Mouse (Mus musculus) B cell, adult 2 months (primary cell): Measurements from ENCODE around the gene Kcnj10.

ENCODE experiments used
- DNase-seq, 2 experiments: peaks; one replicate each; pipeline ENCODE4 v3.0.0; 2022

The Kcnj10 gene

DNA sequence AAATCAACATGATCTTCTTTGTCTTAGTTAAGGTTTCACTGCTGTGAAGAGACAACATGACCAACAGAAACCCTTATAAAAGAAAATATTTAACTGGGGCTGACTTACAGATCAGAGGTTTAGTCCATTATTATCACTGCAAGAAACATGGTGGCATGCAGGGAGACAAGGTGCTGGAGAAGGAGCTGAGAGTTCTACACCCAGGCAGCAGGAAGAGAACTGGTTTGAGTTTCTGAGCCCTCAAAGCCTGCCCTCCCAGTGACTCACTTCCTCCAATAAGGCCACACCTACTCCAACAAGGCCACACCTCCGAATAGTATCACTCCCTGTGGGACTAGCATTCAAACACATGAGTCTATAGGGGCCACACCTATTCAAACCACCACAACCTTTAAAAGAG is 49.8 kb downstream of the Kcnj10 start:
- peak; percentile 63 to 66 for DNase-seq

DNA sequence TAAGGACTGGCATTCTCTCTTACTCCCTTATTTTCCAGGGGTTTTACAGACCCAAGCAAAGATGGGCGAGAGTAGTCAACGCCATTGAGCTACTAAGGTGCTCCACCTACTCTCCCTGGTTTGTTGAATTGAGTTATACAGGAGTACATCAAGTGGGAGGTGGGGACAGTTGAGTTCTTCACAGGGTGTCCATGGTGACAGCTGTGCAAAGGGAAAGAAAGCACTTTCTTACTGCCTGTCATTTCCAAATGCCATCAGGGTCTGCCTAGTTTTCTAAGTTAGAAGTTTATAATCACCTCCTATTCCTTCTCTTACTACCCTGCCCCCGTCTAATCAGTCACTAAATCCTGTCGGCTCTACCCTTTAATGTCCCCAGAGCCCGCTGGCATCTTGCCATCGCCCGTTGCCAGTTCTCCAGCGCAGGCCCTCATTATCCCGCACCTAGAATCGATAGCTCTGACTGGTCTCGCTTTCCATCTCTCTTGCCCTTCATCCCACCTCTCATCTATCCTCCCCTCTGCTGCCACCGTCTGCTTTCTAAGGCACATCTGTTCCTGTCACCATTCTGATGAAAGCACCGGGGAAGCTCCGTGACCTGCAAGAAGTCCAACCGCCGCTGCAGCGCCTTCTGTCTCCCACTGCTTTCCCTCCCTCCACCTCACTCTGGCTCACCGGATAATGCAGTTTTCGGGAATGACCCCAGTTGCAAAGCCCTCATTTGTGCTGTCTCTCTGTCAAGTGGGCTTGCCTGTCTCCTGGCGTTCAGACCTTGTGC is 51.0 kb downstream of the Kcnj10 start:
- DNase-seq = no peak

DNA sequence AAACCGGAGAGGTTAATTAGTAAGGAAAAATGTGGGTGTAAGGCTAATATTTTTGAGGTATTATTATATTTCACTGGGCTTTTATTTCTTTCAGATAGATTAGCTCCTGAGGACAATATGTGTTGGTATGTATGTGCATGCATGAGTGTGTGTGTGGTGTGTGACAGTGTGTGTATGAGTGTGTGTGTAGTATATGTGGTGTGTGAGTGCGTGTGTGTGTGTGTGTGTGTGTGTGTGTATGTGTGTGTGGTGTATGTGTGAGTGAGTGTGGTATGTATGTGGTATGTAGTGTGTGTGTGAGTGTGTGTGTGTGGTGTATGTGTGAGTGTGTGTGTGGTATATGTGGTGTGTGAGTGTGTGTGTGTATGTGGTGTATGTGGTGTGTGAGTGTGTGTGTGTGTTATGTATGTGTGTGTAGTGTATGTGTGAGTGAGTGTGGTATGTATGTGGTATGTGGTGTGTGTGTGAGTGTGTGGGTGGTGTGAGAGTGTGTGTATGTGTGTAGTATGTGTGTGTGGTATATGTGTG is 51.7 kb downstream of the Kcnj10 start:
- DNase-seq = no peak

DNA sequence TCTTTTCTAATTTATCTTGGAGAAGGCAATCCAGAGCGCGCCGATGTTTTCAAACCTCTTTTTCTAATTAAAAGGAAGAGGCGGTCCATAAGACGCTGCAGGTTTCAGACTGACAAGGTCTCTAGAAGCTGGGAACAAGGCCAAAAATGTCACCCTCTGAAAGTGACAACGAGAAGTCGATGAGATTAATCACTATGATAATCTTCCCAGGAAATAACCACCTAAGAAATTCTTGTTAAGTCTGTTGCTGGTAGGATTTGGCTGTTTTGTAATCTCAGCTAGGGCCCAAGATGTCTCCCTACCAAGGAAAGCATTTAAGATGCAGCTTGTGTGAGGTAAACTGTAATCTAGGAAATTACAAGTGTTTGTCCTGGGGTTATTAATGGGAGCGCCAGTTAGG is 52.7 kb downstream of the Kcnj10 start:
- DNase-seq = no peak

DNA sequence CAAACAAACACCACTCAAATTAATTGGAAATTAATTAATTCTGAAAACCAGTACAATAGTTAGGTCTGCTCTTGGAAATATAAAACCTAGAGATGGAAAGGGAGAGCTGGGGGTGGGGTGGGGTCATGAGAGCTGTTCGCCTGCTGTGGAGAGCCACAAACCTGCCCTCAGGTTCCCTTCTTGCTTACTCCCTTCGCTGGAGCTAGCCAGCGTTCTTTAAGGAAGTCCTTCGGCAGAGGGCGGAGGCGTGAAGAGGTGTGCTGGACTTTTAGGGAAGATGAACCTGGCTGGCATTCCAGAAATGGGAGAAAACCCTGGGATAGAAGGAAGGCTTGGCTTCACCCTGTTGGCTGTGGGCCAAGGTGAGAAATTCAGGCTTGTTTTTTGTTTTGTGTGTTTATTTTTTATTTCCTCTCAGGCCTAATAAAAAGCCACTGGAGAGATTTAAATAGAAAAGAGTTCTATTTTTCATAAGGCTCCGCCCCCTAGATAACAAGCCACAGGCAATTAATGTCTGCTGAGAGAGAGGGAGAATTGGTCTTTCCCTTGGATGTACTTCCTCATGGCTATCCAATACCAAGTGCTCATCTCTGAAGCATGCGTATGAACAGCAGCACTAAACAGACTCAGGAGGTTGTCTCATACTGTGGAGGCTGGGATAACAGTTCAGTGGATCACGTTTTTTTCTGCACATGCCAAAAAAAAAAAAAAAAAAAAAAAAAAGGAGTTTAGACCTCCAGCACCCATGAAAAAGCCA is 56.2 kb downstream of the Kcnj10 start:
- DNase-seq = no peak

DNA sequence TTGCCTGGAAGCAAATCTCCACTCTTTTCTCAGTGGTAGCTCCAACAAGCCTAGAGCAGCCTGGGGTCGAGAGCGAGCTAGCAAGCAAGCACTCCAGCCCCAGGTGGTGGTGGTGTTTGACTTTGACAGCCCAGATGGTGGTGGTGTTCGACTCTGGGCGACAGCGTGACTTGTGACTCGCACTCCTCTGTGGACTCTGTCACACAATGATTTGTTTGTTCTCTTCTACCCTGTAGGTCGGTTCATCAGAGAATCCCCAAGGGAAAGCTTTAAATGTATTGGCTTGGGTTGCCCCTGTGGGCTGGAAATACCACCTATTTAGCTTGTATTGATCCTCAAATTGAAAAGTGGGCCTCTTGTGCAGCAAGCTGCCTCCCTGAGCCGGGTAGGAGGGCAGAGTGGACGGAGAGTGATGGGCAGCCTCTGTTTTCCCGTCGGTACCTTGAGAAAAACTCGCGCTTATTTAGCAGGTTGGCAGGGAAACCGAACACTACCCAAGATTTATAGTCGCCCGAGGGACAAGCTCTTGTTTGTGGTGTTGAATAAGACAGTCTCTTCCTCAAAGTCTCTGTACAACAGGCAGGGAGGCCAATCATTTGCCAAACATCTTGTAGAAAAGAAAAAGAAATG is 65.2 kb downstream of the Kcnj10 start:
- DNase-seq = no peak

DNA sequence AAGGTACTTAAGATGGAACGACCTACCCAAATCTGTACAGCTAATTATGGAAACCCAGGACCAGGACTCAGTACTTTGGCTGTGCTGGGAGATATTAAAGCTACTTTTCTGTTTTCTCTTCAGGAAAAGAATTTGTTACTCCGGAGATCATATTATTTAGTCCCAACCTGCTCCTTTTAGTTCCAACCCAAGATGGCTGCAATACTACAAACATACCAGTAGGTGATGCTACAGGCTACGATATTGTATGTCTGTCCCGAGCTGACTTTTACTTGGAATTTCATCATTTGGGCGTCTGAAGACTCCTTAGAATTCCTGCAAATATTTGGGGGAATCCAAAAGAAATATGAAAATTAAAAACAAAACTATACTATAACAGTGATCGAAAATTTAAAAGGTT is 68.0 kb downstream of the Kcnj10 start:
- DNase-seq = peak; percentile 15 to 35

DNA sequence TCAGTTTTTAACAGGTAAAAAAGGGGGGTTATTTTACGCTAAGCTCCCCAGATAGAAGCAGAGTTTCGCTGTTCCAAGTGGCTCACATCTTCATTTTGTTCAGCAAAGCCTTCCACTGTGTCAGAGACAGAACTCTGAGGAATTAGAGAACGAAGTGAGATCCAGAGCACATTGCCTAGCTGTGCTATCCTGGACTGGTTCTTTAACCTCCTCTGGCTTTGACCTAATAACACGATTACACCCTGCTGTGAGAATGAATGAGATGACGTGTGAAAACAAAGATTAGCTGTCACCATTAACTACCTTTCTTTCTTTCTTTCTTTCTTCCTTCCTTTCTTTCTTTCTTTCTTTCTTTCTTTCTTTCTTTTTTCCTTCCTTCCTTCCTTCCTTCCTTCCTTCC is 68.4 kb downstream of the Kcnj10 start:
- DNase-seq = no peak

DNA sequence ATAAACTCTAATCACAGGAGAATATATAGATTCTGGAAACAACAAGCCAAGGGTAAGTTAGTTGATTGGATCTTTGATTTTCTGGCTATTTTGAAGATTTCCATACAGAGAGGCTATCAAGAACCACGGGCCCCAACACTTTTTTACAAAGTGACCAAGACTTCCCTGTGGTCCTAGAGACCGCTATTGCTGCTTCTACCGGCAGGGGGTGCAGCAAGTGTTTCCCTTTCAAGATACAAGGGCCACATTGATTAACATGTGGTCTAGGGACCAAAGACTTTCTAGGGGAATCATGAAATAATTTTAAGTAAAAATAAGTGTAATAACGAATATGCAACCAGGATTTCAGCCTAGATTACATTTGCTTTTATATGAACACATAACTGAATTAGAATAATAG is 69.8 kb downstream of the Kcnj10 start:
- DNase-seq = peak; percentile 82 to 86

DNA sequence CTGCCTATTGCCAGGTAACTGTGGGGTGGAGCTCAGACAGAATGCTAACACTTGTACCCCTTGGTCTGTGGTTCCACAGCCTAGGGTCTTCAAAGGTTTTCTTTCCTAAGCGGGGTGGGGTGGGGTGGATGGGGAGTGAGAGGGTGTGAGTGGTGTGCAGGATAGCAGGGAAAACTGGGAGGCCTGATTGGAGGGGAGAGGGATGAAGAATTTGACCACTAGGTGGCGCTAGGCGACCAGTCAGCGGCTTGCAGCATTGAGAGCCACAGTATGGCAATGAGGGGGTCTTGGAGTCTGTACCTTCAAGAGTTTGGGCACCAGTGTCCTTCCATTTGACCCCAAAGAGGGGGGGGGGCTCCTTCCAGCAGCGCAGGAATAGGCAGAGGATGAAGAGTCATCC is 71.2 kb downstream of the Kcnj10 start:
- peak; percentile 80 to 81 for DNase-seq

DNA sequence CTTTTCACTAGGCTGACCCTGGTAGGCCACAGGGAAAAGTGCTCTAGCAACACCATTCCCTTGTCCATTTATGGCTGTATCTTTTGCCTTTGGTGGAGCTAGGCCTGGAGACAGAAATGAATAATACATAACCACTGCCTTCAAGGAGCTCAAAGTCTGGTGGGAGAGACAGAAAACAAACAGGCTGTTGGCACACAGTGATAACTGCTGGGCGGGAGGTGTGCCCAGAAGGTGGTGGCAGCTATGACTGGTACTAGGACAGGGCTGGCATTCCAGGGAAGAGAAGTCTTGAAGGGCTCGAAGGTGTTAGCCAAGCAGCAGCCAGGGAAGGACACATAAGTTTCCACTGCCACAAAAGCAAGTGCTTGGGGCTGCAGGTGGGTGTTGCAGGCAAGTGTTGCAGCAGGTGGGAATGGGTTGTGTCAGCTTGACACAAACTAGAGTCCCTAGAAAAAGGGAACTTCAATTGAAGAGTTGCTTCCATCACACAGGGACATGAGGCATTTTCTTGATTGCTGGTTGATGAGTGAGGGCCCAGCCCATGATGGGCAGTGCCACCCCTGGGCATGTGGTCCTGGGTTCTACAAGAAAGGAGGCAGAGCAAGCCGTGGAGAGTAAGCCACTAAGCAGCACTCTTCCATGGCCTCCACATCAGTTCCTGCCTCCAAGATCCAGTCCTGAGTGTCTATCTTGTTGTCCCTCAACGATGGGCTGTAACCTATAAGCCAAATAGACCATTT is 72.7 kb downstream of the Kcnj10 start:
- DNase-seq = no peak

DNA sequence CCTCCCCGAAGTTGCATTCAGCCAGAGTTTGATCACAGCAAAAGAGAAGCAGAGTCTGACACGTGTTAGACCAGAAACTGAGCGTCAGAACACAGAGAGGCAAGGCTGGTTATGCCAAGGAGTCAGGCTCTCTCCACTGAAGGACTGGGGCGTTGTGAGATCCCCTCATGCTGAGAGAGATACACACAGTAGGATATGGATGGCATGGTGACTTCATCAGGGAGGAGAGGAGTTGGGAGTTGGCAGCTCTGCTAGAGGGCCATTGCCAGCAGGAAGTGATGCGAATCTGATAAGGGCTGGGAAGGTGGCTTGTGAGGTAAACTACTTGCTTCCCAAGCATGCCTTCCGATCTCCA is 73.2 kb downstream of the Kcnj10 start:
- DNase-seq = no peak

DNA sequence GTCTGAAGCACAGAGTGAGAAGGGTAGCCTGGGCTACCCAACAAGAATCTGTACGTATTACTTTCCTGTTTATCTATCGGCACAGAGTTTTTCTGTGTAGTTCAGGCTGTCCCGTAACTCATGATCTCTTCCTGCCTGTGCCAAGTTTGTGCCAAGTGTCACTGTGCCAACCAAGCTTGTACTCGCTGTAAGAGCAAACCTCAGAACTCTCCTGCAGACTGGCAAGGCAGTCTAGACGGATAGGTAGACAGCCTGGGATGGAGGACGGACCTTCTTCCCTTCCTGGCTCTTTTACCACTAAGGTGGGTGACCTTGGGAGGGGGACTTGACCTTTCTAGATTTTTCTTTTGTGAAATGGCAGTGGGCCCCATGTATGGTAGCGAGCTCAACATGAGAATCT is 74.1 kb downstream of the Kcnj10 start:
- DNase-seq = no peak

DNA sequence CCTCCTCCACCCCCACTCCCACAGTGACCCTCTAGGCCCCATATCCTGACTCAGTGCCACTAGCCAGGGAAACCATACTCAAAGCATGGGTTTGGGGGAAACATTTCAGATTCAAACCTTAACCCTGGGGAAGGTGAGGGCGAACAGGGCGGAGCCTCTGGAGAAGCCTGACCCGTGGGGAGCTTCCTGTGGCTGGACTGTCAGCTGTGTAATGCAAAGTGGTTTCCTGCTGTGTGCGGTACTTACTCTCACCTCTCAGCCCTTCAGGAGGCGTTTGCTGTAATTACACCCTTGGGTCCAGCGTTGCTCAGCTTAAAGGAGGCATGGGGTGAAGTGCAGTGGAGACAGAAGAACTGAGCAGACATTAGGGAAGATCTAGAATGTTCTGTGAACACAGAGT is 77.2 kb downstream of the Kcnj10 start:
- peak in 1 of 2 experiments; percentile 30 for DNase-seq

DNA sequence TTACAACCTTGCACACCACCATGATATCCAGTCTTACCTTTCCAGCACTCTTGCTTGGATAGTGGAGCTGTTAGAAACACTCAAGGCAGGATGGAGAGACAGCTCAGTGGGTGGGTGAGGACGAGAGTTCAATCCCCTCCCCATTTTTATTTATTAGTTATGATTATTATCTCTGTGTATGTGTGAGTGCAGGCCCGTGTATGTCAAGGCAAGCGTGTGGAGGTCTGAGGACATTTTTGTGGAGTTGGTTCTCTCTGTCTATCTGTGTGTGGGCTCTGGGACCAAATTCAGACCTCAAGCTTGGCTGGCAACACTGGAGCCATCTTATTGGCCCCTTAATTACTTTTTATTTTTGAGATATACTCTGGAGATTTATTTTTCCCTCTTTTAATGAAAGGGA is 77.6 kb downstream of the Kcnj10 start:
- no peak for DNase-seq

DNA sequence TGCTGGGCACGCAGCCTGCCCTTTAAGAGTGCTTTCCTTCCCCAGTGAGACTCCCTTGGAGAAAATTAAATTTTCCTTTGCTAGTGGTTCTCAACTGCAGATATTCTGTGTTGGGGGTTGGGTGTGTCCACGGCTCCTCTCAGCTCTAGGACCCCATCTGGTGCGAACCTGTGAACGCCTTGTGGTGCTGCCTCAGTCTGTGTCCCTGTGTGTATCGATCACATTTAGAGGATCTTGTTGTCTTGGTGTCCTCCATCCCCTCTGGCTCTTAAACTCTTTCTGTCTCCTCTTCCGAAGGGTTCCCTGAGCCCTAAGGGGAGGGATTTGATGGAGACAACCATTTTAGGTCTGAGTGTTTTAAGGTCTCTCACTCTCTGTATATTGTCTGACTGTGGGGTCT is 79.2 kb downstream of the Kcnj10 start:
- DNase-seq = no peak

DNA sequence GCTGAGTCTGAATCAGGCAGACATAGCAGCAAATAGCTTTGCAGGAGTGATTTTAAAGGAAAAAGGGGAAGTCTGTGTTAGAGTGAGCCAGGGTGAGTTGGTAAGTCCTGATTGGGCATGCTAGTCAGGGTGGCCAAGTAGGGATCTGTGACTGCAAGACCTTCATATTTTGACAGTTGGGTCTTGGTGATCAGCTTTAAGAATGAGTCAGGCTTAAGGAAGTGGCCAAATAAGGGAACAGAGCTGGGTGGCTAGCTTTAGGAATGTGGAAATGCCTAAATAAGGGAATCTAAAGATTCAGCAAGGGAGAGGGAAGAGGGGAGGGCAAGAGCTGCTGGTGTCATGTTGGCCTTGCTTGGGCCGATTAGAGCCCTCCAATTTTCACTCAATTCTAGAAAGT is 82.4 kb downstream of the Kcnj10 start:
- DNase-seq = no peak
